Mouse (Mus musculus): ENCODE results near the gene Pold1. TPM values are rescaled to one million over a fixed set of nuclear protein-coding genes. Genes with fewer than 3 reads are reported as not detected.

Gene Pold1
- polyA plus RNA-seq, 1 experiment from 2014 or later: 58.5 TPM

- WGBS: 93% methylated on average over 13 of the region's 13 CpGs
- no peaks in the 10 kb centered on the region for H3K9me3 ChIP-seq (ENCODE audit: control insufficient read depth, low read length)
- H3K27me3 ChIP-seq (ENCODE audit: control insufficient read depth, insufficient read depth, low read length): no peaks in the 10 kb centered on the region; the same call in 1 of the 2 replicates
- no peak overlapping the region for H3K4me2 ChIP-seq
- ATAC-seq (ENCODE audit: low FRiP score) (no peak), DNase-seq (ENCODE audit: low spot score, missing footprints) (no peak)
- H3K9ac ChIP-seq (ENCODE audit: low read length): no peak overlapping the region
- H3K4me1 ChIP-seq (ENCODE audit: control insufficient read depth, insufficient read depth, low read length): no peaks in the 10 kb centered on the region
- no peak overlapping the region for H3K4me3 ChIP-seq (ENCODE audit: low read depth, low read length)
- no peak overlapping the region for H3K27ac ChIP-seq (ENCODE audit: low read depth, low read length)
- peaks cover 33% of the 10 kb centered on the region for H3K36me3 ChIP-seq (ENCODE audit: control insufficient read depth, insufficient read depth, low read length)
Measured at GRCm38 (mm10) chr7:44534242-44534641, 14.4 kb downstream of the Pold1 start.

GRCm38 (mm10) chr7:44533746-44534045 is 15.0 kb downstream of the Pold1 start:
- no peak overlapping the region for H3K4me2 ChIP-seq
- H3K27me3 ChIP-seq (ENCODE audit: control insufficient read depth, insufficient read depth, low read length): peaks cover under 1% of the 10 kb centered on the region; the same call in 1 of the 2 replicates
- no peaks in the 10 kb centered on the region for H3K9me3 ChIP-seq (ENCODE audit: control insufficient read depth, low read length)
- WGBS: 76% methylated on average over 12 of the region's 12 CpGs
- H3K36me3 ChIP-seq (ENCODE audit: control insufficient read depth, insufficient read depth, low read length): peaks cover 30% of the 10 kb centered on the region
- no peak overlapping the region for H3K4me3 ChIP-seq (ENCODE audit: low read depth, low read length)
- no peak overlapping the region for H3K27ac ChIP-seq (ENCODE audit: low read depth, low read length)
- no peak for ATAC-seq (ENCODE audit: low FRiP score)
- H3K9ac ChIP-seq (ENCODE audit: low read length): no peak overlapping the region
- no peaks in the 10 kb centered on the region for H3K4me1 ChIP-seq (ENCODE audit: control insufficient read depth, insufficient read depth, low read length)
- no peak for DNase-seq (ENCODE audit: low spot score, missing footprints)

GRCm38 (mm10) chr7:44532918-44533745 is 15.5 kb downstream of the Pold1 start:
- WGBS: 90% methylated on average over 29 of the region's 29 CpGs
- ATAC-seq (ENCODE audit: low FRiP score) (no peak), DNase-seq (ENCODE audit: low spot score, missing footprints) (no peak)

GRCm38 (mm10) chr7:44531946-44532732 is 16.5 kb downstream of the Pold1 start, which contains the start of gene Spib:
Spib (minus strand) TSS chr7:44532071.
- Histone ChIP-seq H3K27me3 (ENCODE audit: control insufficient read depth, insufficient read depth, low read length) (peaks cover 8% of the 10 kb centered on the region; the same call in 1 of the 2 replicates), H3K36me3 (ENCODE audit: control insufficient read depth, insufficient read depth, low read length) (peaks cover 24% of the 10 kb centered on the region), H3K9ac (ENCODE audit: low read length) (no peak within 1 kb of the TSS), H3K27ac (ENCODE audit: low read depth, low read length) (no peak within 1 kb of the TSS), H3K4me2 (no peak within 1 kb of the TSS), H3K9me3 (ENCODE audit: control insufficient read depth, low read length) (no peaks in the 10 kb centered on the region), H3K4me1 (ENCODE audit: control insufficient read depth, insufficient read depth, low read length) (peaks cover 5% of the 10 kb centered on the region), H3K4me3 (ENCODE audit: low read depth, low read length) (no peak within 1 kb of the TSS)
- no peak for ATAC-seq (ENCODE audit: low FRiP score)
- DNase-seq (ENCODE audit: low spot score, missing footprints): no peak
- 77% methylated on average over 4 of the region's 4 CpGs for WGBS

More at GRCm38 (mm10) chr7:44532918-44533745, 15.5 kb downstream of the Pold1 start:
- no peak overlapping the region for H3K4me3 ChIP-seq (ENCODE audit: low read depth, low read length)
- H3K9ac ChIP-seq (ENCODE audit: low read length): no peak overlapping the region
- H3K4me1 ChIP-seq (ENCODE audit: control insufficient read depth, insufficient read depth, low read length): no peaks in the 10 kb centered on the region
- H3K36me3 ChIP-seq (ENCODE audit: control insufficient read depth, insufficient read depth, low read length): peaks cover 30% of the 10 kb centered on the region
- H3K27ac ChIP-seq (ENCODE audit: low read depth, low read length): no peak overlapping the region
- H3K27me3 ChIP-seq (ENCODE audit: control insufficient read depth, insufficient read depth, low read length): peaks cover 5% of the 10 kb centered on the region; the same call in 1 of the 2 replicates
- no peaks in the 10 kb centered on the region for H3K9me3 ChIP-seq (ENCODE audit: control insufficient read depth, low read length)
- H3K4me2 ChIP-seq: no peak overlapping the region

- H3K27ac ChIP-seq (ENCODE audit: low read depth, low read length): no peak overlapping the region
- H3K4me2 ChIP-seq: no peak overlapping the region
- no peak overlapping the region for H3K4me3 ChIP-seq (ENCODE audit: low read depth, low read length)
- DNase-seq (ENCODE audit: low spot score, missing footprints) (no peak), ATAC-seq (ENCODE audit: low FRiP score) (no peak)
- no peaks in the 10 kb centered on the region for H3K9me3 ChIP-seq (ENCODE audit: control insufficient read depth, low read length)
- peaks cover 8% of the 10 kb centered on the region; the same call in 1 of the 2 replicates for H3K27me3 ChIP-seq (ENCODE audit: control insufficient read depth, insufficient read depth, low read length)
- H3K36me3 ChIP-seq (ENCODE audit: control insufficient read depth, insufficient read depth, low read length): peaks cover 20% of the 10 kb centered on the region
- H3K4me1 ChIP-seq (ENCODE audit: control insufficient read depth, insufficient read depth, low read length): peaks cover 5% of the 10 kb centered on the region
- WGBS: 70% methylated on average over 5 of the region's 5 CpGs
- H3K9ac ChIP-seq (ENCODE audit: low read length): no peak overlapping the region
Measured at GRCm38 (mm10) chr7:44531207-44531606, 17.4 kb downstream of the Pold1 start.

- H3K27me3 ChIP-seq (ENCODE audit: control insufficient read depth, insufficient read depth, low read length): peaks cover 8% of the 10 kb centered on the region; the same call in 1 of the 2 replicates
- H3K4me3 ChIP-seq (ENCODE audit: low read depth, low read length): no peak overlapping the region
- DNase-seq (ENCODE audit: low spot score, missing footprints): no peak
- 78% methylated on average over 3 of the region's 3 CpGs for WGBS
- ATAC-seq (ENCODE audit: low FRiP score): no peak
- peaks cover 16% of the 10 kb centered on the region for H3K36me3 ChIP-seq (ENCODE audit: control insufficient read depth, insufficient read depth, low read length)
- H3K9ac ChIP-seq (ENCODE audit: low read length): no peak overlapping the region
- no peaks in the 10 kb centered on the region for H3K9me3 ChIP-seq (ENCODE audit: control insufficient read depth, low read length)
- H3K4me1 ChIP-seq (ENCODE audit: control insufficient read depth, insufficient read depth, low read length): peaks cover 5% of the 10 kb centered on the region
- H3K4me2 ChIP-seq: no peak overlapping the region
- H3K27ac ChIP-seq (ENCODE audit: low read depth, low read length): no peak overlapping the region
Measured at GRCm38 (mm10) chr7:44530507-44530906, 18.1 kb downstream of the Pold1 start.

GRCm38 (mm10) chr7:44529518-44529917 is 19.1 kb downstream of the Pold1 start:
- H3K4me3 ChIP-seq (ENCODE audit: low read depth, low read length): no peak overlapping the region
- DNase-seq (ENCODE audit: low spot score, missing footprints): no peak
- no peak for ATAC-seq (ENCODE audit: low FRiP score)
- H3K27ac ChIP-seq (ENCODE audit: low read depth, low read length): no peak overlapping the region
- H3K27me3 ChIP-seq (ENCODE audit: control insufficient read depth, insufficient read depth, low read length): peaks cover 13% of the 10 kb centered on the region
- no peak overlapping the region for H3K9ac ChIP-seq (ENCODE audit: low read length)
- H3K4me1 ChIP-seq (ENCODE audit: control insufficient read depth, insufficient read depth, low read length): peaks cover 5% of the 10 kb centered on the region
- H3K9me3 ChIP-seq (ENCODE audit: control insufficient read depth, low read length): no peaks in the 10 kb centered on the region
- 65% methylated on average over 5 of the region's 5 CpGs for WGBS
- no peak overlapping the region for H3K4me2 ChIP-seq
- H3K36me3 ChIP-seq (ENCODE audit: control insufficient read depth, insufficient read depth, low read length): peaks cover 11% of the 10 kb centered on the region

- peaks cover 5% of the 10 kb centered on the region for H3K4me1 ChIP-seq (ENCODE audit: control insufficient read depth, insufficient read depth, low read length)
- no peaks in the 10 kb centered on the region; the same call in 1 of the 2 replicates for H3K36me3 ChIP-seq (ENCODE audit: control insufficient read depth, insufficient read depth, low read length)
- peak overlapping the region; percentile 25 for H3K4me3 ChIP-seq (ENCODE audit: low read depth, low read length)
- H3K9me3 ChIP-seq (ENCODE audit: control insufficient read depth, low read length): no peaks in the 10 kb centered on the region
- peaks cover 22% of the 10 kb centered on the region for H3K27me3 ChIP-seq (ENCODE audit: control insufficient read depth, insufficient read depth, low read length)
- DNase-seq (ENCODE audit: low spot score, missing footprints) (peak; percentile 98), ATAC-seq (ENCODE audit: low FRiP score) (peak; percentile 36)
- peak overlapping the region; percentile 64 for H3K4me2 ChIP-seq
- 6% methylated on average over 40 of the region's 40 CpGs for whole genome bisulfite sequencing
- H3K9ac ChIP-seq (ENCODE audit: low read length): peak overlapping the region; percentile 44
- H3K27ac ChIP-seq (ENCODE audit: low read depth, low read length): no peak overlapping the region
Measured at GRCm38 (mm10) chr7:44527483-44528398, 20.9 kb downstream of the Pold1 start.
